Mouse (Mus musculus) right cerebral cortex, adult 18-20 months (tissue): Measurements from ENCODE around the gene Dtd1.
A peak's percentile ranks its signal among the peaks of the same experiment; 100 is the strongest.

Source experiments
- DNase-seq: peaks from one replicate; pipeline ENCODE4 v3.0.0; 2022; ENCODE audit warnings: mixed read lengths

Gene Dtd1

DNA sequence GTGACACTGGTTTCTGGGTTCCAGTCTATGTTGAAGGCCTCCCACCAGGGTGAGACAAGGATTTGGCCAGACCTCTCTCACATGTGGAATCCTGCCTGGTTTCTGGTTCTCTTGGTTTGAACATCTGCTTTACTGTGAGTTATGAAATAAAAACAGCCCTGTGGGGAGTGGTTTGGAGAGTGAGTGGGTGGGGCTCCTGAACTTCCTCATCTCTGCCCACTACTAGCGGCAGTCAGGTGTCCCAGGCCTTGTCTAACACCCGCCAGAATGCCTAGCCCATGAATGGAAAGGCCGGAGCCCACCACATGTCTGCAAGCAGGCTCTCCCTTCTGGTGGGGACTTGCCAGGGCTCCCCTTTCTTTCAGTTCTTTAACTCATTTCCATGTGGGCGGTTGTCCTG, 42.3 kb downstream of the Dtd1 start:
- DNase-seq = no peak

DNA sequence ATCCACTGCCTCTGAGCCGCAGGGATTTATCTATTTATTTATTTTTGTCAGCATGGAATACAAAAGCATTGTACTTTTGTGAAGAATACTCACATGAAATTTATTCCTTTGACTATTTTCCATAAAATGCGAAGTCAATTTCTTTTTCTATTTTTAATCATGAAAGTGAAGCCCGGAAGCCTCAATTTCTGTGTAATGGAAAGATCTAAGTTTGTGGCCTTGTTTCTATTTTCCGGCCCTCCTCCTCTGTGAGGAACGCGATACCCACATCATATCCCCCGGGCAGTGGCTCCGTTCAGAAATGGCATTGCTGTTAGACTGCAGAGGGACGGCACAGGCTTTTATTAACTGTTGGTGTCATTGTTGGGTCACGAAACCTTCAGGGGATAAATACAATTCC, 46.7 kb downstream of the Dtd1 start:
- DNase-seq = no peak

DNA sequence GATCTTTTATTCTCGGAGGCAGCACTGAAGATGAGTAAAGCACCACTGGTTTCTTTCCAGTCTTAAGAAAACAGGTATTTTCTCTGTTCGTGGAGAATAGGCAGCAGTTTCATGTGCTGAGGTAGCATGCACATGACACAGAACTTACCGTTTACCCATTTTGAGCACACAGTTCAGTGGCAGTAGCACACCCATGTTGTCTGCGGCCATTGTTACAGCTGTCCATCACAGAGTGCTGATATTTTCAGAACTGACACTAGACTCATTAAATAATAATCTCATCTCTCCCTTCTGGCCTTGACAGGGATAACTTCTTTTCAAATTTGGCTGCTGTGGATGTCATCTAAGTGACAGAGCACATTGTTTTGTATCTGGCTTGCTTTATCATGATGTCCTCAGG, 47.5 kb downstream of the Dtd1 start:
- DNase-seq = no peak

DNA sequence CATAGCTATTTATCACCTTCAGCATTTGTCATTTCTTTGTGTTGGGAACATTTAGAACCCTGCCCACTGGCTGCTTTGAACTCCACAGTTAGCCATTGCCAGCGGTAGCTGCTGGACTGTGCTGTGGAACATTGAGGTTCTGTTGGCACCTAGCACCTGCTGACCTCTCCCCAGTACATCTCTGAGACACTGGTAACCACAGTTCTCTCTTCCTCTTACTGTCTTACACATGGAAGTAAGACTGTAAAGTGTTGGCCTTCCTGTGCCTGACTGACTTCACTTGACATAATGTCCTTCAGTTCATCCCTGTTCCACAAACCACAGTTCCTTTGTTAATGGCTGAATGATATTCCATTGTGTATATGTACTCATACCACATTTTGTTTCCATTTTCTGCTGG, 50.3 kb downstream of the Dtd1 start:
- DNase-seq = no peak

DNA sequence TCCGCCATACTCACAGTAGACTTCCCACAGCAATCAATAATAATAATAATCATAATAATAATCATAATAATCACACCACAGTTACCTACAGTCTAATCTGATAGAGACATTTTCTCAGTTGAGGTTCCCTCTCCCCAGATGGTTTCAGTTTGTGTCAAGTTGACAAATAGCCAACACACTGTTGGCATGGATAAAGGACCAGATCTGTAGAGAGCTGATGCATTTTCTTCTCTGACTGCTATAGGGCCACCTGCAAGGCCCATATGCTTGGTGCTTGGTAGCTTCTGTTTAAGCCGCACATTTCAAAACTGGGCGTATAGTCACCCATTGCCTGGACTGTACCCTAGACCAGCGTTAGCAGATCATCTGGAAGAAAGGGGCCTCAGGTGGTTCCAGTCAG, 53.1 kb downstream of the Dtd1 start:
- no peak for DNase-seq

DNA sequence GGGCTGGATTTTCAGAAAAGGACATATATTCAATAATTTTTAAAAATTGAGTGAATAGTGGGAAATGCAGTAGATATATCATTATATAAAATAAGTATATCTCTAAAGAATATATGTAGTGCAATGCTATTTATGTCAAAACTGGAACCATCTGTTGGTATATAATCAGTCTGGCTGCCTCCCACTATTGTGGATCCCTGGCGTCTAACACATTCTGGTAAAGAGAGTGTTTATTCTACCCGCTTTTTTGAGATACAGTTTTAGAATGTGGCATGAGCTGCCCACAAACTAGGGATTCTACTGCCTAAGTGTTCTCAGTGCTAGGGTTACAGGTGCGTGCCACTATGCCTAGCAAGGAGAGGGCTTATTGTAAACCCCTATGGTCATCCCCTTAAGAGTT, 55.6 kb downstream of the Dtd1 start:
- DNase-seq = peak; percentile 34

DNA sequence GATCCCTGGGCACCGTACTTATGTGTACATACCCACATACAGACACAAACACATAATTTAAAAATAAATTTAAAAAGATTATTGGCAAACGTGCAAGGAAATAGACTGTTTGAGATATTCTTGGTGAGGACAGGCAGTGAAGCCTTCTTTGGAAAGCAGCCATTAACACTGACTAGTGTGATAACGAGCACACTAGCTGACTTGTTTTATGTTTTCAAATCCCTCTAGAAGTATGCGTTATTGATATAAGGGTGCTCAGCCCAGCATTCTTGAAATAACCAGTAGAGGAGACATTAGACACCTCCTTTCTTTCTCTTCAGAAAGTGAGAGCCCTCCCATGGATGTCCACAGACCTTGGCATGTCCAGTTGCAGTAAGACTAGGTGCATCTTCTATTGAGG, 68.8 kb downstream of the Dtd1 start:
- no peak for DNase-seq

DNA sequence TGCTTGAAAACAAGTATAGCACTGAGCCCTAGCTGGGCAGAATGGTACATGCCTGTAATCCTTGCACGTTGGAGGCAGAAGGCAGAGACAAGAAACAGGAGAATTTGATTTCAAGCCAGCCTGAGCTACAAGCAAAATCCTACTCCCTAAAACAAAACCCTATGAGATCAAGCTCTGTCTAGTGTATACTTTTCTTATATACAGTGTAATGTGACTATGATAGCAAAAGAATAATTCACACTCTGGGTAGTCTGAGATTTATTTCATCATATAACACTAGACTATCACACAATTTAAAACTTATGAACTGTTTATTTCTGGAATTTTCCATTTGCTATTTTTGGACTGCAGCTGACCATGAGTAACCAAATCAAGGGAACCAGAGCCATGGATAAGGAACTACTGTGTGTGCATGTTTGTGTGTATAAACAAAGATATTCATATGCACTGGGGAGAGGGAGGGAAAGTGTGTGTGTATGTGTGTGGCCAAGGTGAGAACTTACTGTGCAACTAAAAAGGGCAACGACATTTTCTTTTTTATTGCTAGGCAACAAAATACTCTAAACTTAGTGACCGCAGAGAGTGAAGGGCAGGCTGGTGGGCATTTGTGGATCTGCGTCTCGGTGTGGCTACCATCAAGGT, 70.7 kb downstream of the Dtd1 start:
- DNase-seq = no peak

DNA sequence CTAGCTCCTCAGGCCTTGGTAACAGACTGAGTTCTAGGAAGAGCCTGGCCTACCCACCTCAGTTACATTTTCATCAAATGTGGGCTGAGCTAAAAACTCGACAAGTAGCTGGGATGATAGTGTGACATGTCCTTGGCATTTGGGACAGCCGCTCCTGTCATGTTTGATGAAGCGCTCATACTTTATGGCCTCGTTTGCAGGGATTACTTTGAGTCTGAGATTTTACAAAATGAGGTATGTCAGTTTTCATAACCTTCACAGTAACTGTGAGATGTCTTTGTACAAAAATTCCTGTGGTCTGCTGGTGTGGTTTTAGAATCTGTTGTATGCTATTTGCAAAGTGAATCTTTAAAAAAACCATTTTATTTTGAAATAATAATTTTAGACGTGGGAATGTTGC, 72.7 kb downstream of the Dtd1 start:
- no peak for DNase-seq

DNA sequence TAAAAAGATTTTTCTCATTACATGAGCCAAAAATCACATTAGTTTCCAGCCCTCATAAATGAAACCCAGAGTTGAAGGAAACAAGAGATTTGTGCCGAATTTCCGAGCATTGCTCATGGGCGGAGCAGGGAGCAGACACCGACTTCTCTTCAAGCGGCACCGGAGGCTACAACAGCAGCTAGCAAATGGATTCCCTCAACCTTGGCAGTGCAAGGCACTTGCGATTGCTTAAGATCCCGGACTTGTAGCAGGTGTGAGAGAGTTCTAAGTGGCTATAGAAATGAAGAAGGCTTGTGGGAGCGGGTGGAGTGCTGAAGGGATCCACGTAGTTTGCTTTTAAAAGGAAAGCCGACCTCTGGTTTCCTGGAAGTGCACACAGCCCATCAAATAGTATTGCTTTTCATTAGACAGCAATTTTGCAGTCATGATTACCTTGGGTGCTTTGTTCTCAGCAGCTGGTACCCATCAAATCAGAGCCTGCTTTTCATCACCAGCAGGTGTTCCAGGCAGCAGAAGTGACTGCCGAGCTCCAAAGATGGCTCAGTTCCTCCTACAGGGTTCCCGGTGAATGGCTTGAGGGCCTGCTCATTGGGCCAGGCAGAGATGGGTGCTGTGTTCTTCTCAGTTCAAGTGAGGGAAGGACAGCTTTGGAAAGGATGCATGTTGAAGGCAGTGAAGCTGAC, 77.0 kb downstream of the Dtd1 start:
- DNase-seq = peak; percentile 26

DNA sequence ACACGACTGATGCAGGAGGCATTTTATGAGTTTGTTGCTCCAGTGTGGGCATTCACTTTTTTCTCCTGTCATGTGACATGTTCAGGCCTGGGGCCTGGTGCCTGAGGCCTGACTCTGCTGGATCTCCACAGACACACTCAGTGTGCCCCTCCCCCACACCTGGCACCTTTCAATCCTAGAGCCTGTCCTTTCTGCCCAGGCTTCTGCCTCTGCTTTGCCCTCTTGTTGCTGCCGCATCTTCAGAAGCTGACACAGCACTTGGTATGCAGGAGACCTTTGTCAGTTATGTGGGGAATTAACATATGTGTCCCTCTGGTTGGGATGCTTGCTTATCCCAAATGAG, 77.5 kb downstream of the Dtd1 start:
- no peak for DNase-seq

DNA sequence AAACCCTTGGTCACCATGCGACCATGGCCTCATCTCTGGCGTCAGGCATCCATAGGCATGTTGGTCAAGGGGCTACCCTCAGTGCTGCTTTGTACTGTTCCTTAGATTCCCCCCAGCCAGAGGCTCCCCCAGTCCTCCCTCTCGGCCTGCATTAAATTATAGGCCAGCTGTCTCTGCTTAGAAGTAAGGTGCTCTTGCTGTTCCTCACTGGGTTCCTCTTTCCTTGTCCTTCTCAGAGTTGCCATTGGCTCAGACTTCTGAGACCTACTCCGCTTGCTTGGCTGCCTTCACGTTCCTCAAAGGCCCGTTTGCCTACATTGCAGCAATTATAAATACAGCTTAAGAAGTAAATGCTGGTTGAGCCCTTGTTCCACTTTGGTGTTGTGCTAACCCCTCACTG, 79.1 kb downstream of the Dtd1 start:
- no peak for DNase-seq

DNA sequence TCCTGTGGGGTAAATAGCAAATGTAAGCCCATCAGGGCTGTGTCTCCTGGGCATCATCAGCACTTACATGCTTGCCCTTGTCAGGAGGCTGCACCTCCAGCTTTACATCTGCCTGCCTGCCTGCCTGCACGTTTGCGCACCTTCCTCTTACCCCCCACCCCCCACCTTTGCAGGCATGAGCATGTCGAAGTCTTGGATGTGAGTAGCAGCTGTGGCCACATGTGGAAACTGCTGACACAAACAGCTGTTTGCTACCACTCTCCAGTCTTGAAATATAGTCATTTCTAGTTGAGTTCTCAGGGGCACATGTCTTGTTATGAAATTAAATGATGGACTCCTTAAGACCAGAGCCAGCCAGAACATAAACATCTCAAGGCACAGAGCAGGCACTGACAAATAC, 79.7 kb downstream of the Dtd1 start:
- DNase-seq = no peak

DNA sequence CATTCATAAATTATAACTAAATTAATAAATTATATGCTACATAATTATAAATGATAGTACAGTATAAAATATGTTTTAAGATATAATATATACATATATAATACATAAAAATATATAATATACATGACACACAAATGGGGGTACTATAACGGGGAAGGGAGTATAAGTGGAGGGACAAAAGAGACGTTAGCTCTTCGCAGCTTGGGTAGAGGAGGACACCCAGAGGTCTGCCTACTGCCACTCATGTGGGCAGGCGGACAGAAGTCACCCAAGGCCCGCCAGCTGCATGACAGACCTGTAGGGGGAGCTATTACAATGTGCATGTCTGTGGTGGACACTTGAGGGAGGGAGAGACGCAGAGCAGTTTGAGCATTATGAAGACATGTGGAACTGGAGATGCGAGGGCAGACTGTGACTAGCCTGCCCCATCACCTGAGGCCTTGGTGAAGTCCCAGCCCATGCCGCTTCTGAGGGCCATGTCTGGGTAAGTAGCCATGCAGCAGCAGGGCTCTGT, 92.6 kb downstream of the Dtd1 start:
- DNase-seq = no peak

DNA sequence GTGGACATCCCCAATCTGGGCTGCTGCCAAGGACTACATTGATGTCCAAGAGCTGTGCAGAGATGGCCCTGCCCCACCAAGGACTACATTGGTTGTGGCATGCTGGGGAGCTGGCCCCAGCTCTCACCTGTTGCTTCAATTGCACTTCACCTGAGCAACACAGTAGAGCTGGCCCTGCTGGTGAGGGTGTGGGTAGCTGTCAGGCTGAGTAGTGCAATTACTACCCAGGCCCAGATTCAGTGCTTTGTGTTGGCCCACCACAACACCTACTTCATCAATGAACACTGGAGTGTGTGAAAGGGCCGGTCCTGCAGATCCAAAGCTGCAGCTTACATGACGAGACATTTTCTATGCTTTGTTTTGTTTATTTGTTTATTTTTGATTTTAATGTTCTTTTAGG, 93.1 kb downstream of the Dtd1 start:
- no peak for DNase-seq

DNA sequence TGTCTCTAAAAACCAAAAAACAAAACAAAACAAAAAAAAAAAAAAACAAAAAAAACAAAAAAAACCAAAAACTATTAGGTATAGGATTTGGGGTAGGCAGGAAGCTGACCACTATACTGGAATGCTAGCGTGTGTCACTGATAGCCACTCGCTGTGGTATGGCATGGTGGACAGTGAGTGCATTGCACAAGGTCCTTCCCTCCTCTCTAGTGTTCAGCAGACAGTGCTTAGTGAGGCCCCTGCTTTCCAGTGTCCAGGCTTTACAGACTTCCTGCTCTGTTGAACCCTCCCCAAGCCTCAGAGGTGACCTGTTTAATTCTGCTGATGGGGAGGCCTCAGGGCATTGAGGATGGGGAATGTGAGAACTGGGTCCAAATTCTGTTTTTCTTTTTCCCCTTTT, 95.2 kb downstream of the Dtd1 start:
- DNase-seq = no peak

DNA sequence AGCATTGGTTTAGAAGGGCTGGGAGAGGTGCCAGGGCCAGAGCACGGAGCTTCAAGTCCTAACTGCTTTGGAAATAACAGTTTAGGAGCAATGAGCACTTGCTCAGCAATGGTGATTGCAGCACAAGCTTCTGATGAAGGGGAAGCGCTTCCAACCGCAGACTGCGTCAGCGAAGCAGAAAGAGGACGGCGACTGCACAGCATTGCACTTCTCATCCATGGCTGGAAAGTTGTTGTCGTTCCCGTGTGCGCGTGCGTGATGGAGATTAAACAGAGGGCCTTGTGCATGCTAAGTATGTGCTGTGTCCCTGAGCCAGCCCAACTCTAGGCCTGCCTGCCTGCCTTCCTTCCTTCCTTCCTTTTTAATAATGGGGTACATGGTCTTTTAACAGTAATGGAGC, 98.3 kb downstream of the Dtd1 start:
- no peak for DNase-seq

DNA sequence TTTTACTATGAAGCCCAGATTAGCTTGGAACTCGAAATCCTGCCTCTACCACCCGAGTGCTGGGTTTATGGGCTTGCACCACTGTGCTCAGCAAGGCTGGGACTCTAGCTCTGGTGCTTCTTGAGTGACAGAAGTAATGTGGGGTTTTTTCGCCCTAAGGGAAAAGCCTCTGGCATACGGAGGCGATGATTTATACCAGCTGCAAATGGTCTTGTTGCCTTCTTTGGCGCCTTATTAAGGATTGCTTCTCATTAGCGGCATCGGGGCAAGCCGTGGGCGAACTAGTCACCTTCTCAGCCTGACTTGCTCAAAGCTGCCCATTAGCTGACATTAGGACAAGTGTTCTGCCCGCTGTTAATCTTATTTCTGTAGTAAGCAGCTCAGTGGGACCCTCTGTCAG, 100.9 kb downstream of the Dtd1 start:
- DNase-seq = no peak

DNA sequence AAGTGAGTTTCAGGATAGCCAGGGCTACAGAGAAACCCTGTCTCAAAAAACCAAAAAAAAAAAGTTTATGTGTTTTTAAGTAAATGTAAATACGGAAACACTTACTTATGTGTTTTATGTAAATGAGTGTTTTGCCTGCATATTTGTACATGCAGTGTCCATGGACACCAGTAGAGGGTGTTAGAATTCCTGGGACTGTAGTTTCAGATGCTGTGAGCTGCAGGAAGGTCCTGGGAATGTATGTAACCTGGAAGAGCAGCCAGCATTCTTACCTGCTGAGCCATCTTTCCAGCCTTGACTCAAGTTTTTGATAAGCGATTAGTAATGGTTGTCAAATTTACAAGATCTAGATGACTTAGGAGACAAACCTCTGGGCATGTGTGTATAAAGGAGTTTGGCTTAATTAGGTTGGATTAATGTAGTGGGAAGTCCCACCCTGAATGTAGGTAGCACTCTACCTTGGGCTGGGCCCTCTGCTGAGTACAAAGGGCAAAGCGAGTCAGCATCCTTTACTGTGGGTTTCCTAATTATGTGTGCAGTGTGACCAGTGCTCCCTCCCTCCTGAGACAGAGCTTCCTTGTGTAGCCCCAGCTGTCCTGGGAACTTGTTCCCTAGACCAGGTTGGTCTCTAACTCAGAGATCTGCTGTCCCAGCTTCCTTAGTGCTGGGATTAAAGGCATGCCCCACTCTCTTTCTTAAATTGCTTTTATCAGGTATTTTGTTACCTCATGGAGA, 101.9 kb downstream of the Dtd1 start:
- DNase-seq = no peak

DNA sequence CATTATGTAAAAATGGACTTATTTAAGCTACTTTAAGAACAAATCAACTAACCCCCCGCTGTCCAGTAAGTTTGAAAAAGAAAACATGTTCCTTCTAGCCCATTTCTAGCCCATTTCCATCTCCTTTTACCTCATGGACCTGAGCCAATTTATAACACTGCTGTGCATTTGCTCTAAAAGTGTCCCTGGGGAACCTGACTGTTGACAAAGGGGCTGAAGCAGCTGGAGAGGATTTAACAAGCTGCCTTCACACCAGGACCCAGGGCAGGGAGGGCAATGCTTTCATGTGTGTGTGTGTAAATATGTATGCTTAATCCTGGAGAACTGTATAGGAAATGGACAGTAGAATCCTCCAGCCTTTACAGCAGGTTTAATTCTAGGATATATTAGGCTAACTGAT, 109.6 kb downstream of the Dtd1 start:
- DNase-seq = no peak

DNA sequence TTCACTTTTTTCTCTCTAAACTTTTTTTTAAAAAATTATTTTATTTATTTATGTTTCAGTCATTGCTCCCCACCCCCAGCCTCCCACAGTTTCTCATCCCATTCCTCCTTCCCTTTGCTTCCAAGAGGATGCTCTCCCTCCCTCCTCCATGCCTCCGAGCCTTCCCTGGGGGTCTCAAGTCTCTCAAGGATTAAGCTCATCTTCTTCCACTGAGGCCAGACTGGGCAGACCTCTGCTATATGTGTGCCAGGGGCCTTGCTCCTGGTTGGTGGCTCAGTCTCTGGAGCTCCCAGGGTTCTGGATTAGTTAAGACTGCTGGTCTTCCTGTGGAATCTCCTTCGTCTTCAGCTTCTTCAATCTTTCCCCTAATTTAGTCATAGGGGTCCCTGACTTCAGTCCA, 110.0 kb downstream of the Dtd1 start:
- DNase-seq = no peak

DNA sequence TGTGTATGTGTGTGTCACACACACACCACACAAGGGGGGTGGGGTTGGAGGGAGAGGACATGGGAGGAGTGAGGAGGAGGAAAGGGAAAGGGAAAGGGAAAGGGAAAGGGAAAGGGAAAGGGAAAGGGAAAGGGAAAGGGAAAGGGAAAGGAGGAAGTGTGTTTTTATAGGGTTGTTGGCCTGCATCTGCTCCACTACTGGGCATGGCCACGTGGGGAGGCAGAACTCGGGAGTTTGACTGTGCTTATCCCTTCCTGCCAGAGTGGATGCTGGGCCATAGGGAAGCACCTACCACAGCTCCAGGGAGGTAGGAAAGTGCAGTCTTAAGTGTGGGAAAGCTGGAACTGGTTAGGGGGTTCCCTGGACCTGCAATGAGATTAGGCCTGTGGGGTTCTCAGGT, 114.9 kb downstream of the Dtd1 start:
- no peak for DNase-seq

DNA sequence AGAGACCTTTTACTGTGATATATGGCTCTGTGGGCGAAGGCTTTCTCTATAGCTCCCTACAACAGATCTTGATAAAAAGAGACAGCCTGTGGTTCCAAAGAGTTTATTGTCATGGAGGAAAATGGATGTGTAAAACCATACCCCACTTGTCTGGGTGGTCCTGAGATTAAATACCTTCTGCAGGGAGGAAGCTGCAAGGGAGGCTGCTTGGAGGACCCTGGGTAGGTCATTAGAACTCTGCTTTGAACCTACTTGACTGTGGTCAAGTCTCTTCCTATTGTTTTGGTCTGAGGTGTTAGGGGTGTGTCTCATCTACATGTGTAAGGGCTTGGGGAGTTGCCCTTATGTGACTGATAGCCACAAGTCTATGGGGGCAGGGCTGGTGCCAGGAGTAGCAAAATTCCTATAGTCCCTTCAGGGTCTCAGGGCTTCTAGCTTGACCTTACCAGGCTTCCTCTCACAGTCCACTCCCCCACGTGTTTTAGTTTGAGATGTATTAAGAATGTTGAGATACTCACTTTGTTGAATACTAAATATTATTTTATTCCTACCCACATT, 115.6 kb downstream of the Dtd1 start:
- DNase-seq = no peak

DNA sequence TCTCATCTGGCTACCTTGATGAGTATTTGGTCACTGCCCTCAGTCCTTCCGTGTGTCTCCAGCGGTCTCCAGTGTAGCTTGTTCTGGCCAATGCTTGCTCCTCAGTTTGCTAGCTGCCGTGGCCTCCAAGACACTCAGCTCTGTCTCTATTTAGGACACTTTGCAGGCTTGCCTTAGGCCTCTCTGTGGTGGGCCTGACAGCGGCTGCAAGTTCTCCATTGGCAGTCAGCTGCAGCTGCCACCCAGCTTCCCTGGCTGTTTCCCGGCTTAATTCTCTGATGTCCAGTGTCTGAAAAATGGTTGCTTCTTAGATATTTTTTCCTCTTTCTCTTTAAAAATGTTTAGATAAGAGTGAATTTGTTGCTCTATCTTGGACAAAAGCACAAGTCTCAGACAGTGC, 116.6 kb downstream of the Dtd1 start:
- no peak for DNase-seq
